Mouse (Mus musculus): ENCODE results near the gene Arhgdib. TPM values are rescaled to one million over a fixed set of nuclear protein-coding genes. Genes with fewer than 3 reads are reported as not detected.

The Arhgdib gene
- total RNA-seq, 1 experiment from 2014 or later, result 1,211 TPM

- no peak for ATAC-seq (replicated peaks; ENCODE audit: insufficient number of reproducible peaks, low FRiP score, low TSS enrichment, poor library complexity, severe bottlenecking)
Observed at GRCm38 (mm10) chr6:136954715-136955114, 13.0 kb upstream of the Arhgdib start.

DNA sequence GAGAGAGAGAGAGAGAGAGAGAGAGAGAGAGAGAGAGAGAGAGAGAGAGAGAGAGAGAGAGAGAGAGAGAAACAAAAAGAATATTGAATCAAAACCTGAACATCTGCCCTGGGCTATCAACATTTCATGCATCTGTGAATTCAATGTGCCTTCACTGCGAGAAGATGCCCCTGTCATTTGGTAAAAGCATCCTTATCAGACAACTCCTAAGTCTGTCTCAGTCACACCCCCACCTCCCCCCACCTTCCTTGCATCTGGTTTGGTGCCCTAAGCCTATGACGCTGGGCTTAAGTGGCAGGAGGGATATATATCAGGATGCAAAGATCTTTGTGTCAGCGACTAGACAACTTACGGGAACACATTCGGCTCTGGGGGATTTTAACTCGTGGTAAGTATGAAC lies 12.5 kb upstream of the Arhgdib start:
- ATAC-seq (replicated peaks; ENCODE audit: insufficient number of reproducible peaks, low FRiP score, low TSS enrichment, poor library complexity, severe bottlenecking), result no peak

DNA sequence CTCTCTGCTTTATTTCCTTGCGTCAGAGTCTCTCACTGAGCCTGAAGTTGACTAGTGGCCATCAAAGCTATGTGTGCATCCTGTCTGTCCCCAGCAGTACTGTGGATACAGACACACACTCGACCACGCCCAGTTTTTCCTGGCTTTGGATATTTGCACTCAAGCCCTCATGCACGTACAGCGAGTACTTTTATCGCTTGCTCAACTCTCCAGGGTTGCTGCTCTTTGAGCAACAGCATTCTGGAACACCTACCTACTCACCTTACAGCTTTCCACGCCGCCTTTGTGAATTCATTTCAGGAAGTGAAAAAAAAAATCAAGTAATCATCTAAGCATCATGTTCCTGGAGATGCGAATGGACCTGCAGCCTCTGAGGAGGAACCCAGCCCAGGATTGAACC lies 11.2 kb upstream of the Arhgdib start:
- ATAC-seq (replicated peaks; ENCODE audit: insufficient number of reproducible peaks, low FRiP score, low TSS enrichment, poor library complexity, severe bottlenecking), result no peak

DNA sequence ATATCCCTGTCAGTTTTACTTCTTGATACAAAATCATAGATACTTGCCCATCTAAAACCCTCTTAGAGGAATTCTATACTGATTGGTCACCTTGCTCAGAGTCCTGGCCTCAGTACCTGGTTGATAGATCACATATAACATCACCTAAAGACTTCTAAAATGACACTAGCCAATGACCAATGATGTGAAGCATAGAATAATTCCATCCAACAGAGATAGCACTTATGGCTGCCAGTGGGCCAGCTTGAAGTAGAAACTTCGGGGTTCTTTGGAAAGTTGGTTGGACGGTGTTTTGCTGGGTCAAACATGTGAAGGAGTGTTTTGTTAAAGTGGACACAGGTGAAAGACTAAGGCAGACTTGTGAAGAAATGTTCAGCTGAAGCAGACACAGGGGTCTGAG lies 8.5 kb upstream of the Arhgdib start:
- ATAC-seq (replicated peaks; ENCODE audit: insufficient number of reproducible peaks, low FRiP score, low TSS enrichment, poor library complexity, severe bottlenecking), result no peak

DNA sequence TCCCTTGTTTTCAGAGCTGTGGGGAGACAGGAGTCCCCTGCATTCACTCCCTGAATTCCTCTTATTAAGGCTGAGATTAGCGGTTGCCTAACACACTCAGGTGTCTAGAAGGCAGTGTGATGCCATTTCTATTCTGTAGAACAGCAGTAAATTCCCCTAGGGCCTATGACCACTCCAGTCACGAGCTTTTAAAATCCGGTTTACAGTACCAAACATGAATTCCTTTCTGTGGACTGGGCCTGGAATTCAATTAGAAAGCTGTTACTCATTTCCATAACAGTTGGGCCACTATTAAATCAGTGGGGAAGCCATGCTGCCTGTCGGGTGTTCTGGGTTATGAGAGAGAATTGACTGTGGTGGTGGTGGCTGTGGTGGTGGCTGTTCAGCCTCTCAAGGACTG lies 6.0 kb upstream of the Arhgdib start:
- no peak for ATAC-seq (replicated peaks; ENCODE audit: insufficient number of reproducible peaks, low FRiP score, low TSS enrichment, poor library complexity, severe bottlenecking)

DNA sequence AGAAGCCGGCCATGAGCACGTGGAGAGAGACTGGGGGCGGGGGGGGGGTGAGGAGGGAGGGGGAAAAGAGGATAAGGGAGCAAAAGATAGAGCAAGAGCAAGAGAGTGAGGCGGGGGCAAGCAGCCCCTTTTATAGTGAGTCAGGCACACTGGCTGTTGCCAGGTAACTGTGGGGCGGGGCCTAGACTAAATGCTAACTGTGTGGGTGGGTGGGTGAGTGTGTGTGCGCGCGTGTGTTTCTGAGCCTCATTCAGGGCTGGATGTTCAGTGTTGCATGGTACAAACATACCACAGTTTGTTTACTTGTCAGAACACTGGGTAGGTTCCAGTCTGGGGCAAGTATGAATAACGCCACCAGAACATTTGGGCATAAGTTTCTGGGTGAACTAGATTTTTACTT lies 5.2 kb upstream of the Arhgdib start:
- ATAC-seq (replicated peaks; ENCODE audit: insufficient number of reproducible peaks, low FRiP score, low TSS enrichment, poor library complexity, severe bottlenecking), result no peak

- peak; percentile 90 for ATAC-seq (replicated peaks; ENCODE audit: insufficient number of reproducible peaks, low FRiP score, low TSS enrichment, poor library complexity, severe bottlenecking)
Observed at GRCm38 (mm10) chr6:136946241-136946640, 4.5 kb upstream of the Arhgdib start.

GRCm38 (mm10) chr6:136944511-136944910 lies 2.8 kb upstream of the Arhgdib start:
- no peak for ATAC-seq (replicated peaks; ENCODE audit: insufficient number of reproducible peaks, low FRiP score, low TSS enrichment, poor library complexity, severe bottlenecking)

- ATAC-seq (replicated peaks; ENCODE audit: insufficient number of reproducible peaks, low FRiP score, low TSS enrichment, poor library complexity, severe bottlenecking), result no peak
Observed at GRCm38 (mm10) chr6:136943392-136943791, 1.7 kb upstream of the Arhgdib start.

DNA sequence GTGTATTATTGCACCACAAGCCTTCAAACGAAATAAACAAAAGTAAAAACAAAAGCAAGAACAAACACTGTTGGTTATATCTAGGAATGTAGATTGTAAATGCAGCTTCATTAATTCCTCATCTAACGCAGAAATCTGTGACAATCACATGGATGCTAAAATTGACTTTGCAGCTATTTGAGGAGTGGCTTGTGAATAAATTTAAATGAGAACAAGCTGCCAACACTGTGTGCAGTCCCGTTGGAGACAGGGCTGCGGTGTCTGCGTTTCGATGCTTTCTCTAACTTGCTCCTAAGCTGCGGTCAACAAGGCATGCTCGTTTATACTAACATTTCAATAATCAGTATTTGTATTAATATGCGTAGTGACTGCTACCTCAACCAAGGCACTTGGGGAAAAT lies 581 bp upstream of the Arhgdib start:
- ATAC-seq (replicated peaks; ENCODE audit: insufficient number of reproducible peaks, low FRiP score, low TSS enrichment, poor library complexity, severe bottlenecking), result no peak

DNA sequence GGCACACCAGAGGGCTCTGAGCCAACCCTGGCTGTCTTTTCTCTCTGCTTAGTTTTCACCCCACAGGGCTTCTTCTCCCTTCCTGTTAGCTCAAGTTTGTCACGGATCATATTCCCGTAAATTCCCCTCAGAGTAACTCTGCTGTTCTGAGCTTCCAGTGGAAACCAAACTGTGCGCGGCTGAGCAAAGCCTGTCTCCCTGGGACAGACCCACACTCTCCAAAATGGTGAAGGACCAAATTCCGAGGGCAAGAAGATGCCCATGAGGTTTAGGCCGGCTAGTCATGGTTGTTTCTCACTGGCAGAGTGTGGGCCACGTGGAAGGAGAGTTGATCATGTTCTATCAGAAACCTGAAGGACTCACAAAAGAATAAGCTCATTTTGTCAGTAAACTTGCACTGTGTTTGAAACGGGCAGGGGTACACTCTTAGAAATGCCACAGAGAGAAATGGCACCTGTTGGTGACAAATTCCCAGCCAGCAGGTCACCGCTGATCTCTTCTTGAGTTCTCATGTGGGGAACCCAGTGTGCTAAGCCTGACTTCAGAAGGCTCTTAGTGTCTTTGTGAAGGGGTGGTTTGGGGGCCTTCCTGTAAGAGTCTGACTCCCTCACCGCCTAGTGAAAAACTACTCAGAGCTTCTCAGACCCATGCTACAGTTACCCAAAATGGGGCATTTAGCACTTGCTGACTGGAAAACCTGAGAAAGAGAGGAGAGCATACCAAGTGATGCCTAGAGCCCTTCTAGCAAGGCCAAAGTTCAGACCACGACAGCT lies 1.3 kb downstream of the Arhgdib start:
- no peak; the same call in 1 of the 2 replicates for ATAC-seq (replicated peaks; ENCODE audit: insufficient number of reproducible peaks, low FRiP score, low TSS enrichment, poor library complexity, severe bottlenecking)

DNA sequence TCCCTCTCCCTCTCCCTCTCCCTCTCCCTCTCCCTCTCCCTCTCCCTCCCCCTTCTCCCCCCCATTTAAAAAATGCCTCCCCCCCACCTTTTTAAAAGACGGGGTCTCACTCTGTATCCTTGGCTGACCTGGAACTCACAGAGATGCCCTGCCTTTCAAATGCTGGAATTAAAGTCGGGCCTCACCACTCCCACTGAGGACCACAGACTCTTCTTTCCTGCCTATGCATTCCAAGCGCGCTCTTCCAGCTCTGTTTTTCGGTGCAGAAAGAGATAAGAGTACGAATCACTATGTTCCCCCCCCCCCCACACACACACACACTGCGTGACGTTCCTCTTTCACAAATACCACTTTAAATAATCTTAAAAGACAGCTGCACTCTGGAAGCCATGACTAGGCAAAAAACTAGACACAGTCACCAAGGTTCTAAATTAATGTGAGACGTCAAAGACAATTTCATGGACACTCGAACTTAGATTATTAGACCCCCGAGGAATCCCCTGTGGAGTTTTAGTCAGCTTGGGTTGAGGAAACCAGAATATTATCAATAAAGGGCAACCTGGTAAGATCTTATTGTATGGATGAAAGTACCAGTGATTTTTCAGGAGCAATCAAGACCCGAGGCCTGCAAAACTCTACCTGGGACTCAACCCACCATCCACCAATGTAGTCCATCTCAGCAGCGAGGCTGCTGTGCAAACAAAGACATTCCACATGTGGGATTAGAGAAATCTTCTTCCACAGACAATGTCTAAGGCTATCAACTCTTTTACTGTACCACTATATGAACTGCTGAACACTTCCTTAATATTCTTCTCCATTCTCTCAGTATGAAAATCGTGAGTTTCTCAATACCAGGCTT lies 2.1 kb downstream of the Arhgdib start:
- ATAC-seq (replicated peaks; ENCODE audit: insufficient number of reproducible peaks, low FRiP score, low TSS enrichment, poor library complexity, severe bottlenecking), result peak; percentile 67

GRCm38 (mm10) chr6:136938331-136939126 lies 3.2 kb downstream of the Arhgdib start:
- 0 out of 2 replicates have a peak, but pooled peaks have one; percentile 5 for ATAC-seq (replicated peaks; ENCODE audit: insufficient number of reproducible peaks, low FRiP score, low TSS enrichment, poor library complexity, severe bottlenecking)

DNA sequence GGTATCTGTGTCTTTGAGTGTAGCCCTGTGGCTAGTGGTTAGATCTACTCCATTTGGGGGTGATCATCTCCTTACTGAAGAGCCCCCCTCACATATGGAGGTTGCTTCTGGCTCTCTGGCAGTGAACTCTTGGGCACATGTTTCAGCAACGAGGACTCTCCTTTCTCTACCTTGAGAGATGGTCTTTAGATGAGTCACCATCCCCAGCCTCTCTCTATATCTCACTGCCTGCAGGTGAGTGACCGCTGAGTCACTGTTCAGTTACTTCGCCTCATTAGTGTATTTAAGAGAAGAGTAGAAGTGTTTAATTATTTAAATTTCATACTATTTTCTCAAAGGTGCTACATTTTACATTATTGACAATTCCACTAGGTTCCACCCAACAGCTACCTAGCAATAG lies 4.6 kb downstream of the Arhgdib start:
- no peak for ATAC-seq (replicated peaks; ENCODE audit: insufficient number of reproducible peaks, low FRiP score, low TSS enrichment, poor library complexity, severe bottlenecking)

DNA sequence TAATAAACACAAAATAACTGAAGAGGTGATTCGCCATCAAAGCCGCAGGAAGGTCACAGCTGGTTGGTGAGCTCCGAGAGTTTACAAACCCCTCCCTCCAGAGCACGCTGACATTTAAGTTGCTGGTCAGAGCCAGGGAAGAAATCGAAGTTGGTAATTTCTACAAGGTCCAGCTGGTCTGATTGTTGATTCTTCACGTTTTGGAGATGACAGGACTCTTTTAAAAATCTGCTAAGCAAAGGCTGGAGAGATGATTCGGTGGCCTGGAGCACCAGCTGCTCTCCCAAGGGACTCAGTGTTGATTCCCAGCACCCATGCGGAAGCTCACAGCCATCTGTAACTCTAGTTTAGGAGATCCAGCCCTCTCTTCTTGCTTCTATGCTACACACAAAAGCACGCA lies 5.3 kb downstream of the Arhgdib start:
- ATAC-seq (replicated peaks; ENCODE audit: insufficient number of reproducible peaks, low FRiP score, low TSS enrichment, poor library complexity, severe bottlenecking), result no peak

GRCm38 (mm10) chr6:136935233-136935632 lies 6.5 kb downstream of the Arhgdib start:
- ATAC-seq (replicated peaks; ENCODE audit: insufficient number of reproducible peaks, low FRiP score, low TSS enrichment, poor library complexity, severe bottlenecking), result no peak

- no peak for ATAC-seq (replicated peaks; ENCODE audit: insufficient number of reproducible peaks, low FRiP score, low TSS enrichment, poor library complexity, severe bottlenecking)
Observed at GRCm38 (mm10) chr6:136934068-136934467, 7.6 kb downstream of the Arhgdib start.

GRCm38 (mm10) chr6:136931246-136931645 lies 10.5 kb downstream of the Arhgdib start:
- no peak for ATAC-seq (replicated peaks; ENCODE audit: insufficient number of reproducible peaks, low FRiP score, low TSS enrichment, poor library complexity, severe bottlenecking)

- ATAC-seq (replicated peaks; ENCODE audit: insufficient number of reproducible peaks, low FRiP score, low TSS enrichment, poor library complexity, severe bottlenecking), result peak; percentile 93
Observed at GRCm38 (mm10) chr6:136930677-136931076, 11.0 kb downstream of the Arhgdib start.
